Mouse (Mus musculus): ENCODE results near the gene Sult2a7.

- TF ChIP-seq CTCF (IDR thresholded peaks at IDR 0.05; ENCODE audit: low read depth) (no peak), EP300 (IDR thresholded peaks at IDR 0.05; ENCODE audit: low read depth) (no peak)
Observed at GRCm38 (mm10) chr7:14492886-14493285, 1.1 kb downstream of the Sult2a7 start.
